Mouse (Mus musculus) embryo, embryonic 9.5 days (tissue): Measurements from ENCODE around the gene Hsf5.

Experiments
- DNase-seq: peaks from one replicate; pipeline ENCODE4 v3.0.0-alpha.2; 2017; ENCODE audit errors: extremely low spot score

Hsf5 gene

GRCm38 (mm10) chr11:87688478-87689203 lies 71.7 kb downstream of the Hsf5 start:
- DNase-seq, result no peak

- no peak for DNase-seq
These were observed 72.4 kb downstream of the Hsf5 start for GRCm38 (mm10) chr11:87689402-87689808.

DNA sequence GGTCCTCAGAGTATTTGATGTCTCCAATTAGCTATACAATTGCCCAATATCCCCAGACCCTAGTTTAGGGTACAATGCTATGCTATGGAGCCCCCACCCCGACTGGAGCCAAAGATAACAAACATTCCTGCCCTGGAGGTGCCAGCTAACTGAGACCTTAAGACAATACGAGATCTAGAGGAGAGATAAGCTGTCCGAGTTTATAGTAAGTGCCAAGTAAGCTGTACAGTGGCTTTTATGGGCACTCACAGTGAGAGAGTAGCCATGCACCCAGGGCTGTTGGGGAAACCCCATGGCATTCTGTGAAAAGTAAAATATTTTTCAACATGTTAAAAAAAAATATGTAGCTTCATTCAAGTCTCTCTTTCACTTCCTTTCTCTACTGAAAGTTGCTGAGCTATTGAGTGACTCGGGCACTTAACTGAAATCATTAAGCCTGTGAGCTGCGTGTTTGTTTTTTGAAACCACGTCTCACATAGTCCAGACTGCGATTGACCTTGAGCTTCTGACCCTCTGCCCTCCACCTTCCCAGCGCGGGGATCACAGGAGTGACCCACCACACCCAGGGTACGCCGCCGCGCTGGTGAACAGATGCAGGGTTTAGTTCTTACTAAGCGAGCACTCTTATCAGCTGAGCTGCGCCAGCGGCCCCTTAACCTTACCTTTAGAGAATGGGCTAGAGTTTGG lies 73.2 kb downstream of the Hsf5 start:
- DNase-seq, result no peak

DNA sequence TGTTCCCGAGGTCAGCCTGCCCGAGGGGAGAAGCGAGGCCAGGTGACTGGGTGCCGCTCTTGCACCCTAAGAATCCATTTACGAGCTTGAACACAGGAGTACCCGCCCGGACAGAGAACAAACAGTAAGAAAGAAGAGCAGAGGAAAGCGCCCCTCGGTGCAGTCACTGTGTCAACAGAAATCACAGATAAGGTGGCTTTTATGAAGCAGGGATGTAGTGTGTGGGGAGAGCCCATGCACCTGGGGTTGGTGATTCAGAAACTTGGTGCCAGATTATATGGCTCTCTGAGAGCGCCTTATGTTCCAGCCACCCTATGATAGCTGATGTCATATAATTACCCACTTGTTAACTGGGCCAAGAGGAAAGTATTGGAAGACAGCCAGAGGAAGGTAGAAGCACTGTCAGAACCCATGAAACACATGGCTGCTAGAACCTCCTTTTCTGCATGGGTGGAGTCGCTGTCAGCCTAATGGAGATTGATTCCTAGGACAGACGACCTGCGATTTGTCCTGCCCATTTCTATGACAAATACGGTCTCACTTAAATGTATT lies 80.2 kb downstream of the Hsf5 start:
- DNase-seq, result no peak

DNA sequence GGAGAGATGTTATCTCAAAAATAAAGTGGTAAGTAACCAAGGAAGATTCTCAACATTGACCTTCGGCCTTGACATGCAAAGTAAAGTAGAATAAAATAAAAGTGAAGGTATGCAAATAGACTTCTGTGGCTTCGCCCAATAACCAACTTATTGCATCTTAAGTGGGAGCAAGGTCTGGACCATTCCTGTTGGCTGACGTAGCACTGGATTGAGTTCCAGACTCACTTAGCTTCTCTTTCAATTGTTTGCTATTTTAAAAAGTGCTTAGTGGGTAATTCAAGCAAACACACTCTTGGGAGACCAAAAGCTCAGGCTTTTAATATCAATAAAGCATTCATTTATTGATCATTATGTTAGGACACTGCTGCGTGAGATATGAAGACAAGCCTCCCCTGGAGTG lies 81.2 kb downstream of the Hsf5 start:
- DNase-seq, result no peak

GRCm38 (mm10) chr11:87701108-87701507 lies 84.1 kb downstream of the Hsf5 start:
- no peak for DNase-seq

DNA sequence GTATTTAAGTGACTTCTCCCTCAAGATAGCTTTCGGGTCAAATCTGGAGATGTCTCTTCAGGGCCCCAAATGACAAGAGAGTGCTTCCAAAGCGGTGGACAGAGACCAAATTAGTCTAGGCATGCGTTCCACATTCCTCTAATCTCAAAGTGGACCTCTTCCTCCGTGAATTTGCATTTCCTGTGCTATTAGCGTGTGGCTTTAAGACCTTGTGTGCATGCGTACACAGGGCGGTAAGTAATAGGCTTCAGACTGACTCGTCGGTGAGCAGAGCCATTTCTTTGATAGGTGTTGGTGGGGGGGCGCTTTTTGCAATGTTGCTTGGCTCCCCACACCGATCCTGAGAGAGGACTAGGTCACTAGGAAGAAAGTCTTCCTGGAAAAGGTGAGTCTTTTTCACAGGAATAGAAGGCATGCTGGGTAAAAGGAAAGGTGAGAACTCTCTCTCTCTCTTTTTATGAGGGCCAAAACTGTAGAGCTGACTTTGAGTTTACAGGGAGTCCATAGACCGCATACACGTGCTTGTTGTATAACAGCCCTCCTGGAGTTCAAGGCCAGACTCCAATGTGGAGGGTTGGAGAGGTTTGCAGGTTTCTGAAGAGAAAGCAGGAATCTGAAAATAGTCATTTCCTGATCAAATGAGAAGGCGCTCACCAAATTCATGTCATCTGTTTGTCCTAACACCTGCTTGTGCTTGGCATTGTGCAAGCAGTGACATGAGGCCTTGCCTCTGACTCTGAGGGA lies 85.1 kb downstream of the Hsf5 start:
- DNase-seq, result no peak

- no peak for DNase-seq
These were observed 86.7 kb downstream of the Hsf5 start for GRCm38 (mm10) chr11:87703654-87704053.

DNA sequence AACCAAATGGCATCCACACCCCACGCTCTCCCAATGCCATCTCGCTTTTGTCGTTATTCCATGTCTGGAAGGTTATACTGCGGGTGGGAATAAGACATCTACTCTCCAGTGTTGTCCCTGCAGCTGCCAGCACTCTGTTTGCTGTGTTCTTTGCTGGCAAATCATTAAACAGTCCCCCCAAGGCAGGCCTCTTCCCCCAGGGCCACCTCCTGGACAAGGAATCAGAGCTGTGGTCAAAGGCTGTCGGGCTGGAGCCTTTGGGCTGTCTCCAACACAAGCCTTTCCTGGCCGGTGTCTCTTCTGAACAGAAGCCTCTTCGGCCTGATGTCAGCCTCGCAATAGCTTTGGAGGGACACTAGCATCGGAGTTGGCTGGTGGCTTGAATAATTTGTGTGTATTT lies 87.3 kb downstream of the Hsf5 start:
- DNase-seq, result no peak

DNA sequence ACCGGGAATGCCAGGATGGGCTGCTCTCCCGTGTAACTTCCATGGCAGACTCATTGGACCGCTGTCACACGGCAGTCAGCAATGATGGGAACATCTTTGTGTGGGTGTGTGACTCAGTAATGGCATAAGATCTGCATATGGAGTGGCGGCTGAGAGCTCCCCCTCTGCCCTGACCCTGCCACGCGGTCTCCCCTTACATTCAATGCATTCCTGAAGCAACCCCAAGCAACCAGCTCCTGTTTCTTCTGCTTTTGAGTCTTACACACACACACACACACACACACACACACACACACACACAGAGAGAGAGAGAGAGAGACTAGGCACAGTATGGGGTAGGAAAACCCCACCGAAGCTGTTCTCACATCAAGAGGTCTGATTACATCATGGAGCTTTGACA lies 90.6 kb downstream of the Hsf5 start:
- peak; percentile 38 for DNase-seq

- no peak for DNase-seq
These were observed 92.0 kb downstream of the Hsf5 start for GRCm38 (mm10) chr11:87708979-87709378.
